Mouse (Mus musculus): ENCODE measurements around the gene Gins3. TPM values are rescaled to one million over a fixed set of nuclear protein-coding genes. Genes with fewer than 3 reads are reported as not detected.

Gins3 gene
- polyA plus RNA-seq, 1 experiment from 2014 or later, result 8.4 TPM

DNA sequence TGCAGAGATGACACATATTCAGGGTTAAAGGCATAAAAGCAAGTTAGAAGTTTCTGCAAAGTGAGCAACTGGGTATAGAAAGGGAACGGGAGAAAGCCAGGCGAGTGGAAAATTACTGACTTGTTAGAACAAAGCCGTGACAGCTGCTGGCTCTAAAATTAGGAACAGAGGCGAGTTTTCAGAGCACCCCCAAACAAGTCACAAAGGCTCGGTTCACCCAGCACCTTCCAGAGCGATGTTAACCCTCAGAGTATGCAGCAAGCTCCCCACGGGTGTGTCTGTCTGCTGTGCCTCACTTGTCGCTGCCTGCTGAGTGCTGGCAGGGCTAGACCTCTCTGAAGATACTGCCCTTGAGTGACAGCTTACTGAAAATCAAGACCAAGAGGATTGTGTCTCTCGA is 26.0 kb upstream of the Gins3 start:
- Histone ChIP-seq H3K27me3 (no peaks in the 10 kb centered on the region), H3K4me2 (no peak overlapping the region), H3K4me3 (no peak overlapping the region), H3K27ac (replicated peaks) (no peak overlapping the region), H3K9me3 (no peaks in the 10 kb centered on the region), H3K9ac (no peak overlapping the region), H3K4me1 (replicated peaks) (no peaks in the 10 kb centered on the region), H3K36me3 (no peaks in the 10 kb centered on the region)
- ATAC-seq (ENCODE audit: low FRiP score, low read depth), result no peak
- WGBS, result 49% methylated on average over 9 of the region's 9 CpGs

DNA sequence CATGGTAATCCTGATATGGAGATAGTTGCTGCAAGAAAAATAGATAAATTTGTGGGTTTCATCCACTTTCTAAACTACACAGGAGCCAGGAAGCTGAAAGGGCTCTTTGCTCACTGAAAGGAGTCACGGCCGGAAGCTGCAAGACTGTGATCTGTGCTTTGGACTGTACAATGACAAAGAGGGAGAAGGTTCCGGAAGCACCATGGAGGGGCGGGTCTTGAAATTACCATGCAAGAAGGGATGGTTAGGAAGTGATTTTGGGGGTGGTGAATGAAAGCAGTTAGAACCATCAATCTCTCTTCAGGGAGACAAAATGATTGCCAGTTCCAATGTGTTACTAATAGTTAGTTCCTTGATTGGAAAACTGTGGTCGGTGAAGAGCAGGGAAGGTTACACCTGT is 23.8 kb upstream of the Gins3 start:
- Histone ChIP-seq H3K4me3 (no peak overlapping the region), H3K36me3 (no peaks in the 10 kb centered on the region), H3K9ac (no peak overlapping the region), H3K27me3 (no peaks in the 10 kb centered on the region), H3K9me3 (no peaks in the 10 kb centered on the region), H3K27ac (replicated peaks) (no peak overlapping the region), H3K4me1 (replicated peaks) (no peaks in the 10 kb centered on the region), H3K4me2 (no peak overlapping the region)
- no peak for ATAC-seq (ENCODE audit: low FRiP score, low read depth)
- 83% methylated on average over 5 of the region's 5 CpGs for WGBS

DNA sequence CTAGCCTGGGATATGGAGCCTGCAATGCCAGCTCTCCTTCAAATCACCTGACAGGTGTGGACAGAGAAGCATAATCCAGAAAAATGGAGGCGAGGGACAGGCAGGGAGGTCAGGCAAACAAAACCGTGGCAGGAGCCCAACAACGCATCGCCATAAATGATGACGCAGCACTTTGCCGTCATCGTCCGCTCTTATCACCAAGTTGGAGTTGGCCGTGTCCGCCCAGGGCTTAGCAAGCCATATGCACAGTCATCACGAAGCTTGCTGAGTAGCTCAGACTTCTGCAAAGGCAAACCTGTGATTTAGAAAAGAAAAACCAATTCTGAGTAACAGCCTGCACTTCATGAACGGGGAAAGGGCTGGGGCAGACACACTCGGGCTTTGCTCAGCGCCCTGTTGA is 22.5 kb upstream of the Gins3 start:
- H3K9ac ChIP-seq, result no peak overlapping the region
- no peak overlapping the region for H3K4me2 ChIP-seq
- no peak overlapping the region for H3K27ac ChIP-seq (replicated peaks)
- no peaks in the 10 kb centered on the region for H3K9me3 ChIP-seq
- no peak for ATAC-seq (ENCODE audit: low FRiP score, low read depth)
- H3K36me3 ChIP-seq, result no peaks in the 10 kb centered on the region
- H3K27me3 ChIP-seq, result no peaks in the 10 kb centered on the region
- no peaks in the 10 kb centered on the region for H3K4me1 ChIP-seq (replicated peaks)
- no peak overlapping the region for H3K4me3 ChIP-seq
- whole genome bisulfite sequencing, result 84% methylated on average over 14 of the region's 14 CpGs

DNA sequence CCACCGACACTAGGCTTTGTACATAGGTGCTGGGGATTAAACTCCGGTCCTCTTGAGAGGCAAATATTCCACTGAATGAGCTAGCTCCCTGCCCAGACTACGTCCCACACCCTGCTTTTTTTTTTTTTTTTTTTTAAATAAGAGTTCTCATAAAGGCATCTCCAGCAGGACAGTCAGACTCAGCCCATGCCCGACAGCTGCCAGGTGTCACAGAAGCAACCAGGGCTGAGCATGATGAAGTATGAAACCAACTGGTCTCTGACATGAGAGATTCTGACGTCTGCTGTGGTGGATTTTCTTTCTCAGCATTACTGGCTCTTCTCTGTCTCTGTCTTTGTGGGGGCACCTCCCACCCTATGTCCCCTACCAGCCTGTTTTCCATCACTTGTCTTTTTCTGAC is 21.5 kb upstream of the Gins3 start:
- no peak overlapping the region for H3K4me2 ChIP-seq
- no peaks in the 10 kb centered on the region for H3K4me1 ChIP-seq (replicated peaks)
- 65% methylated on average over 5 of the region's 5 CpGs for WGBS
- H3K27ac ChIP-seq (replicated peaks), result no peak overlapping the region
- H3K36me3 ChIP-seq, result no peaks in the 10 kb centered on the region
- no peak overlapping the region for H3K4me3 ChIP-seq
- H3K27me3 ChIP-seq, result no peaks in the 10 kb centered on the region
- no peak for ATAC-seq (ENCODE audit: low FRiP score, low read depth)
- H3K9ac ChIP-seq, result no peak overlapping the region
- no peaks in the 10 kb centered on the region for H3K9me3 ChIP-seq

DNA sequence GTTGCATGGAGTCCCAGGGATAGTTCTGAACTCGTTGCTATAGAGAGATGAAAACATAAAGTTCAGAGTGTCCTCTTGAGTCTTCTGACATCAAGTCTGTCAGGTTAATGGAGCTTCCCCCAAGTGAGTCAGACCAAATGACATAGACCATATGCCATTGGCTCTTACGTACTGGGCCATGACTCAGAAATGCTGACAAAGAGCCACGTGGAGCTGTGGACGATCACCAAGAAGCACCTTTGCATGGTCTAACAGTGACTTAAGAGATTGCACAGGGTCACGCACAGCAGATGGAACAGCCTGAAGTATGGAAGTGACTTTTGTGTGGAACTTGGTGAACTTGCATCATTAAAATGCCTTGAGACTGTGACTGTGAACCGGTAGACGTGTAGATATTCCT is 16.9 kb upstream of the Gins3 start:
- Histone ChIP-seq H3K4me1 (replicated peaks) (no peaks in the 10 kb centered on the region), H3K27me3 (no peaks in the 10 kb centered on the region), H3K27ac (replicated peaks) (no peak overlapping the region), H3K9ac (no peak overlapping the region), H3K36me3 (no peaks in the 10 kb centered on the region), H3K9me3 (no peaks in the 10 kb centered on the region), H3K4me3 (no peak overlapping the region), H3K4me2 (no peak overlapping the region)
- 93% methylated on average over 7 of the region's 7 CpGs for WGBS
- ATAC-seq (ENCODE audit: low FRiP score, low read depth), result no peak

DNA sequence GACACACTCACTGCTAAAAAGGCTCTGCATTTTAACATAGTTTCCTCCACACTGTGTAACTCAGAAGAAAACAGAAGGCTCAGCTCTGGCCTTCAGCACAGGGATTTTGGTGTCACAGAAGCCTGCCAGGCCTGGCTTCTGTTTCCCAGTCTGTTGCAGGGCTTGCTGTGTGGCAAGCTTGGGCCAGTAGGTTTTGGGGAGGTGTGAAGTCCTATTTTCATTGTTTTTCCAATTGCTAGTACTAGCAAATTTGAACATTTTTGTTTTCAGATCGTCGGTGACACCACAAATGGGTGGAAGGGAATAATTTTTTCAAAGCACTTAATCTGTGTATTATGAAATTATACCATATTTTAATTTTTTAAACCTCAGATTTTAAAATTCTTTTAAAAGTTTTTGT is 13.2 kb upstream of the Gins3 start:
- no peak overlapping the region for H3K27ac ChIP-seq (replicated peaks)
- H3K27me3 ChIP-seq, result no peaks in the 10 kb centered on the region
- no peaks in the 10 kb centered on the region for H3K9me3 ChIP-seq
- no peak for ATAC-seq (ENCODE audit: low FRiP score, low read depth)
- no peak overlapping the region for H3K9ac ChIP-seq
- 94% methylated on average over 2 of the region's 2 CpGs for WGBS
- no peak overlapping the region for H3K4me3 ChIP-seq
- H3K36me3 ChIP-seq, result no peaks in the 10 kb centered on the region
- no peaks in the 10 kb centered on the region for H3K4me1 ChIP-seq (replicated peaks)
- H3K4me2 ChIP-seq, result no peak overlapping the region

DNA sequence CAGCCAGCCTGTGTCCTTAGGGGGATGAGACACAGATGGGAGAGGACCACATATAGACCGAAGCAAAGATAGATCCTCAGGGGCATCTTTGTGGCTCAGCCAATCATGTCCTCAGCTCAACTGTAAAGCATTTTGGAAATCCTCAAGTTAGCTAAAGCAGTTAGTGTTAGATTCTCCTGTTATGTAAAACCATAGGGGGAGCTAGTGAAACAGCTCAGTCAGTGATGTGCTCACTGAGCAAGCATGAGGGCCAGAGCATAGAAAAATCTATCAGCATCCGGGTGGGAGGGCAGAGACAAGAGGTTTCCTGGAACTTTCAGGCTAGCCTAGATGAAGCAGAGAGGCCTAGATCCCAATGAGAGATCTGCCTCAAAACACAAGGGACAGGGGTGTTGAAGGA is 8.4 kb upstream of the Gins3 start:
- H3K4me1 ChIP-seq (replicated peaks), result no peaks in the 10 kb centered on the region
- H3K27ac ChIP-seq (replicated peaks), result no peak overlapping the region
- WGBS, result 77% methylated on average over 2 of the region's 2 CpGs
- no peaks in the 10 kb centered on the region for H3K27me3 ChIP-seq
- no peaks in the 10 kb centered on the region for H3K9me3 ChIP-seq
- no peak overlapping the region for H3K4me3 ChIP-seq
- no peaks in the 10 kb centered on the region for H3K36me3 ChIP-seq
- H3K4me2 ChIP-seq, result no peak overlapping the region
- no peak for ATAC-seq (ENCODE audit: low FRiP score, low read depth)
- H3K9ac ChIP-seq, result no peak overlapping the region

DNA sequence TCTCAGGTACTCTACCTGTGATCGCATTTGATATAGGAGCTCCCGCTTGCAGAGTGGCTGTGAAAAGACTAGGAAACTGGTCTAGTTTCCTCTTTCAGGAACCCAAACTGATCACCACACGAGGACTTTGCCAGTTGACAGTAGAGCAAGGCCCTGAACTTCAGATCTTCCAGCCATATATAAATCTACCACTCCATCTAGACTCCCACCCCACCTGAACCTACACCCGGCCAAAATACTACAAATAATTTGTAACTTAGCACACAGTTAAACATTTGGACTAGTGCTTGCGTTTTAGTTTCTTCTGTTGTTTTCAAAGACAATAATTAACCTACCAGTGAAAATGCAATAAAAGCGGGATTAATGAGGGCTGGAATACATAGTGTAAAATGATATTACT is 413 bp upstream of the Gins3 start:
- no peak for ATAC-seq (ENCODE audit: low FRiP score, low read depth)

DNA sequence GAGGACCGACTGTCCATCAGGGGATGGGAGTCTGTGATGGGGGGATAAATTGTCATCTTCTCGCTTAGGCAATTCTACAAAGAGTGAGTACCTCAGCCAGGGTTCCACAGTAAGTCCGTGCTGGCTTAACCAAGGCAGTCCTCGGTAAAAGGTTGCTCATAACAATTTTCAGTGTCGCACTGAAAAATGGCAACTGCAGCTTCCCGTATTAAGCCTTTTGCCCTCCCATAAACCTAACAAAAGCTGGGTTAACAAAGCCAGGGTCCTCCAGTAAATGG is 749 bp downstream of the Gins3 start:
- peak overlapping the region; percentile 81 for H3K4me2 ChIP-seq
- 4% methylated on average over 6 of the region's 6 CpGs for WGBS
- peaks cover 10% of the 10 kb centered on the region for H3K4me1 ChIP-seq (replicated peaks)
- no peak overlapping the region for H3K27ac ChIP-seq (replicated peaks)
- peak overlapping the region; percentile 48; the same call in 1 of the 2 replicates for H3K9ac ChIP-seq
- no peak for ATAC-seq (ENCODE audit: low FRiP score, low read depth)
- H3K9me3 ChIP-seq, result no peaks in the 10 kb centered on the region
- H3K4me3 ChIP-seq, result peak overlapping the region; percentile 70
- no peaks in the 10 kb centered on the region for H3K27me3 ChIP-seq
- H3K36me3 ChIP-seq, result no peaks in the 10 kb centered on the region

More for the DNA sequence above, 413 bp upstream of the Gins3 start:
- 85% methylated on average over 6 of the region's 6 CpGs for WGBS
- Histone ChIP-seq H3K4me1 (replicated peaks) (peaks cover 10% of the 10 kb centered on the region), H3K4me3 (peak overlapping the region; percentile 70), H3K9ac (no peak overlapping the region), H3K9me3 (no peaks in the 10 kb centered on the region), H3K4me2 (peak overlapping the region; percentile 81), H3K27ac (replicated peaks) (0 out of 2 replicates have a peak overlapping the region, but pooled peaks have one; percentile 16), H3K36me3 (no peaks in the 10 kb centered on the region), H3K27me3 (no peaks in the 10 kb centered on the region)

DNA sequence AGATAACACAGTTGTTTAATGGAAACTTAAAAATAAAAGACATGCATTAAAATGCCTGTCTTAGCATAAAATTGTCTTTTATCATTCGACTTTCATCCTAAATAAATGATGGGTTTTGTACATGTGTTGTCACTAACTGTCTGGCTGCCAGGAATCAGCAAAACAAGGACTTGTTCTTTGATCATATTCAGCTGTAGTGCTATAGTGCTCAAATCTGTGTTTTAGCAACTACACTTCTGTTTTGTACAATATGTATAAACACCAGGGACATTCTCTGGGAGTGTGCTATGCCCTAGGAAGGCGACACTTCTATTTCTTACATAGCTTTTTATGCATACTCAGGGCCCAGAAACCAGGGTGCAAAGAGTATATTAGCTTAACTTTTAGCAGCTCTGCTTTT is 11.7 kb downstream of the Gins3 start:
- 95% methylated on average over 2 of the region's 2 CpGs for WGBS

DNA sequence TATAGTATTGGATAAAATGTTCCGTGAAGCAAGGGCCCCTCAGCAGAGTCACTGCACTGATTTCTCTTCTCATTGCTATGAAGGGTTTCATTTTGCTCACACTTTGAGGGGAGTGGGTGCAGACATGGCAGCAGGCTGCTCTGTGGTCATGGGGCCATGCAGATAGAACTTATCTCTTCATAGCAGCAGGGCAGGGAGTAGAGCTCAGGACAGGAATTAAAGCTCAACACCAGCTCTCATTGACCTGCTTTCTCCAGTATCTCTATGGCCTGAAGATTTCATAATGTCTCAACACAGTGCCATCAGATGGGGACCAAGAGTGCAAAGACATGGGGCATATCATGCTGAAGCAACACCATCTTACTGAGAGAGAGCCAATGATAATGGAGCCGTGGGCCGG is 15.0 kb downstream of the Gins3 start:
- H3K9me3 ChIP-seq, result no peaks in the 10 kb centered on the region
- H3K4me1 ChIP-seq (replicated peaks), result no peaks in the 10 kb centered on the region
- no peaks in the 10 kb centered on the region for H3K36me3 ChIP-seq
- H3K27me3 ChIP-seq, result no peaks in the 10 kb centered on the region
- no peak overlapping the region for H3K4me3 ChIP-seq
- no peak for ATAC-seq (ENCODE audit: low FRiP score, low read depth)
- no peak overlapping the region for H3K4me2 ChIP-seq
- WGBS, result 89% methylated on average over 3 of the region's 3 CpGs
- no peak overlapping the region for H3K27ac ChIP-seq (replicated peaks)
- no peak overlapping the region for H3K9ac ChIP-seq

More for the DNA sequence above, 11.7 kb downstream of the Gins3 start:
- no peak overlapping the region for H3K9ac ChIP-seq
- H3K4me1 ChIP-seq (replicated peaks), result no peaks in the 10 kb centered on the region
- H3K27ac ChIP-seq (replicated peaks), result no peak overlapping the region
- no peak for ATAC-seq (ENCODE audit: low FRiP score, low read depth)
- no peak overlapping the region for H3K4me3 ChIP-seq
- H3K36me3 ChIP-seq, result no peaks in the 10 kb centered on the region
- H3K9me3 ChIP-seq, result no peaks in the 10 kb centered on the region
- H3K4me2 ChIP-seq, result no peak overlapping the region
- H3K27me3 ChIP-seq, result no peaks in the 10 kb centered on the region

DNA sequence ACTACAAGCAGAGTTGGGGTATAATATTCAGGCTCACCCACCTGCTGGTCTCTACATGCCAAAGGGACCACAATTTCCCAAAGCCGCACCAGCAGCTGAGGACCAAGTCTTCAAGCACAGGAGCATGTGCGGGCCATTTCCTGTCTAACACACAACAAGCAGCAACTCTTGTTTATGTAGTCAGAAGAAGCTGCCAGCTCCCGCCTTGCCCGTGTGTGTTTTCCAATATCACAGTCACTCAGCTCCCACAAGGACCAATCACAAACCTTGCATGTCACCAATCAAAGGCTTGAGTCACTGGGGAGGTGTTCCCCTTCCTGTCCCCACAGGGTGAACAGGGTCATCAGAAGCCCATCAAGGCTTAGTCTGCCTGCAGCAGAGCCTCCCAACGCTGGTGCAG is 20.1 kb downstream of the Gins3 start:
- no peak overlapping the region for H3K9ac ChIP-seq
- no peak overlapping the region for H3K27ac ChIP-seq (replicated peaks)
- WGBS, result 77% methylated on average over 5 of the region's 5 CpGs
- no peaks in the 10 kb centered on the region for H3K27me3 ChIP-seq
- no peaks in the 10 kb centered on the region for H3K4me1 ChIP-seq (replicated peaks)
- no peaks in the 10 kb centered on the region for H3K36me3 ChIP-seq
- no peak overlapping the region for H3K4me3 ChIP-seq
- no peaks in the 10 kb centered on the region for H3K9me3 ChIP-seq
- H3K4me2 ChIP-seq, result no peak overlapping the region
- no peak for ATAC-seq (ENCODE audit: low FRiP score, low read depth)

DNA sequence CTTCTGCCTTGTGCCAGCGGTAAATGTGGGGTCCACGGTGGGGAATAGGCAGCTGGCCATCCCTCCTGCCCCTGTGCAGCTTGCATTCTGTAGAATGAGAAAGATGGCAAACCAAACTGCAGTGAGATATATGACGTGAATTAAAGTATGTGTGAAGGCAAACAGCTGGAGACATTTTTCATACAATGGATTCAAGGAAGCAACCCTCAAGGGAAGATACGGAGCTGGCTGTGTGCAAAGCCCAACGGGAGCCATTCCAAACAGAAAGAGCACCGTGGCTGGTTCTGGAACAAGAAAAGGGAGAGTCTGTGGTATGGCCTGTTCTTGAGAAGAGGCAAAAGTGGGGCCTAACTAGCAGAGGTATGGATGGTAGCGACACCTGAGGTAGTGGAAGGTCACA is 22.6 kb downstream of the Gins3 start:
- no peak overlapping the region for H3K4me2 ChIP-seq
- WGBS, result 73% methylated on average over 7 of the region's 7 CpGs
- no peak overlapping the region for H3K4me3 ChIP-seq
- no peaks in the 10 kb centered on the region for H3K4me1 ChIP-seq (replicated peaks)
- H3K9me3 ChIP-seq, result no peaks in the 10 kb centered on the region
- no peaks in the 10 kb centered on the region for H3K27me3 ChIP-seq
- no peak overlapping the region for H3K27ac ChIP-seq (replicated peaks)
- no peak overlapping the region for H3K9ac ChIP-seq
- no peaks in the 10 kb centered on the region for H3K36me3 ChIP-seq
- ATAC-seq (ENCODE audit: low FRiP score, low read depth), result no peak

Measured in hindbrain, embryonic 15.5 days (tissue).